Mouse (Mus musculus) ES-E14 (cell line): ENCODE data around the gene Kcna2. TPM values are rescaled to one million over a fixed set of nuclear protein-coding genes. Genes with fewer than 3 reads are reported as not detected.

ENCODE experiments used
- DNase-seq: peaks from one replicate; pipeline ENCODE4 v3.0.0-alpha.2; 2013; ENCODE audit warnings: low read depth, low spot score
- H3K27ac ChIP-seq: 2 replicates; pipeline ENCODE4 v1.5.1; 2012; ENCODE audit warnings: low read depth, mild to moderate bottlenecking, low read length, moderate library complexity, mixed read lengths; ENCODE audit not compliant: poor library complexity, insufficient read depth, severe bottlenecking
- H3K36me3 ChIP-seq: 2 replicates; pipeline ENCODE4 v1.6.1; 2012; ENCODE audit warnings: mild to moderate bottlenecking, low read length, moderate library complexity, mixed read lengths; ENCODE audit not compliant: control insufficient read depth, poor library complexity, insufficient read depth, severe bottlenecking
- H3K4me1 ChIP-seq, 2 experiments: fragments of 150-350 bp in 1 of 2; sonication (generic) in 1 of 2; 2 replicates each; pipeline ENCODE4 v1.6.1; 2012; ENCODE audit warnings: low read length in 2 of 2, mild to moderate bottlenecking in 1 of 2, mixed read lengths in 1 of 2; ENCODE audit not compliant: control insufficient read depth in 2 of 2, insufficient read depth in 2 of 2, poor library complexity in 1 of 2
- H3K4me3 ChIP-seq, 2 experiments: fragments of 150-350 bp in 1 of 2; sonication (generic) in 1 of 2; 2 replicates each; pipeline ENCODE4 v1.5.1; 2012; ENCODE audit warnings: low read length in 2 of 2, low read depth in 1 of 2, mild to moderate bottlenecking in 1 of 2, mixed read lengths in 1 of 2; ENCODE audit not compliant: insufficient read depth in 1 of 2, poor library complexity in 1 of 2, severe bottlenecking in 1 of 2
- H3K9ac ChIP-seq: 2 replicates; pipeline ENCODE4 v1.6.1; 2012; ENCODE audit warnings: low read depth, mild to moderate bottlenecking, low read length, mixed read lengths; ENCODE audit not compliant: poor library complexity, insufficient read depth, severe bottlenecking
- H3K9me3 ChIP-seq: fragments of 150-350 bp; sonication (generic); 2 replicates; pipeline ENCODE4 v1.6.1; 2012; ENCODE audit warnings: low read depth, mild to moderate bottlenecking, low read length; ENCODE audit not compliant: control insufficient read depth, insufficient read depth
- CHD2 ChIP-seq: IDR thresholded peaks from 2 replicates; pipeline ENCODE4 v1.6.1; 2014; ENCODE audit warnings: mild to moderate bottlenecking, low read depth, low read length, inconsistent platforms
- HCFC1 ChIP-seq: IDR thresholded peaks from 2 replicates; pipeline ENCODE4 v1.6.1; 2012; ENCODE audit warnings: low read length, inconsistent platforms, borderline replicate concordance; ENCODE audit not compliant: insufficient read depth
- MAFK ChIP-seq: IDR thresholded peaks from 2 replicates; pipeline ENCODE4 v1.6.1; 2014; ENCODE audit warnings: mild to moderate bottlenecking, low read depth, low read length, inconsistent platforms; ENCODE audit not compliant: insufficient read depth
- ZC3H11A ChIP-seq: IDR thresholded peaks from 2 replicates; pipeline ENCODE4 v1.6.1; 2012; ENCODE audit warnings: low read depth, mild to moderate bottlenecking, inconsistent platforms, low read length, borderline replicate concordance
- ZNF384 ChIP-seq: IDR thresholded peaks from 2 replicates; pipeline ENCODE4 v1.6.1; 2012; ENCODE audit warnings: low read depth, low read length, inconsistent platforms
- in situ Hi-C, 2 experiments: fragments of 600-800 bp; cut with MboI; formaldehyde crosslinking; loops; one replicate each; pipeline ENCODE4 v1.15.1; 2025; ENCODE audit warnings: low sequenced_read_pairs in 2 of 2, inconsistent platforms in 1 of 2; ENCODE audit not compliant: unreplicated experiment in 2 of 2
- total RNA-seq: library from RNA; depleted of rRNA; stranded (reverse); fragments of 300-350 nt; gene quantifications from 2 replicates; pipeline ENCODE4 v1.2.3, GENCODE M21; 2012

The Kcna2 gene
- total RNA-seq, 1 experiment = under 0.01 TPM

DNA sequence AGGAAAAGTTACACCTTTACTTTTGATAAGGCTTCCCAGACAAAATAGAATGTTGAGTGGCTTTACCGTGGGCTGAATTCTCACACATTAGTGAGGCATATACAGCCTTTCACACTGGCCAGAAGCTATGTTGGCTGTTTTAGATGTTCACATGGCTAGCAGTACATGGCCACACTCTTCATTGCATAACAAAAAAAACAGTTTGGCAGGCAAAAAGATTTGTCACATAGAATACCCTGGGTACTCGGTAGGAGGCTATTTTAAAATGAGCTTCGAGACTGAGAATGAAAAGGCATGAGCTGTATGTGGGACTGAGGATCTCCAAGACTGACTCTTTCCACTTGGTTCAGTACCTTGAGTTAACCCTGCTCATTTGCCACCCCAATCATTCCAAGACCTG, 12.1 kb upstream of the Kcna2 start:
- H3K9me3 ChIP-seq = no peaks in the 10 kb centered on the region
- DNase-seq = no peak
- in situ Hi-C loops = no loop called here
- H3K9ac ChIP-seq = no peak overlapping the region
- H3K27ac ChIP-seq = no peak overlapping the region
- no peaks in the 10 kb centered on the region for H3K36me3 ChIP-seq
- TF ChIP-seq CHD2 = no peak
- TF ChIP-seq ZNF384 = no peak
- TF ChIP-seq ZC3H11A = no peak
- TF ChIP-seq MAFK = no peak
- no peak overlapping the region for H3K4me3 ChIP-seq
- H3K4me1 ChIP-seq = no peaks in the 10 kb centered on the region

GRCm38 (mm10) chr3:107089475-107089874, 11.5 kb upstream of the Kcna2 start:
- H3K9me3 ChIP-seq = no peaks in the 10 kb centered on the region
- no peak overlapping the region for H3K27ac ChIP-seq
- H3K36me3 ChIP-seq = no peaks in the 10 kb centered on the region
- no peak overlapping the region for H3K4me3 ChIP-seq
- H3K9ac ChIP-seq = no peak overlapping the region
- TF ChIP-seq CHD2 = no peak
- no peak for TF ChIP-seq ZC3H11A
- TF ChIP-seq ZNF384 = no peak
- no peak for TF ChIP-seq MAFK
- no peak for TF ChIP-seq HCFC1
- H3K4me1 ChIP-seq = no peaks in the 10 kb centered on the region
- in situ Hi-C loops = no loop called here
- DNase-seq = no peak

DNA sequence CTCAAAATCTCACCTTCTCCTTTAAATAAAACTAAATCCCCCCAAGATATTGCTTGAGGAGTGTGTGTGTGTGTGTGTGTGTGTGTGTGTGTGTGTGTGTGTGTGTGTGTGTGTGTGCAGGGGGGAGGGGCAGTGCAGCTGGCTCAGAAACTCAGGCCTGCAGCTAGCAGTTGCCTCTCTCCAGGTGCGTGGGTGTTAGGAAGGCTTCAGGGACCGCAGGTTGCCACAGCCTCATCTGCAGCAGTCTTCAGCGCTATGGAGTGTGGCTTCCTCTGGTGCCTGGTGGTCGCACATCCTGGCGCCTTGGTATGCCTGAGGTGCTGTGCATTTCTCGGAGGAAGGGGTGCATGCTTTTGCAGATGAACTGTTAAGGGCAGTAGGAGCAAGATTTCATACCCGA, 10.9 kb upstream of the Kcna2 start:
- Histone ChIP-seq H3K4me3 (no peak overlapping the region), H3K9me3 (no peaks in the 10 kb centered on the region), H3K4me1 (no peaks in the 10 kb centered on the region), H3K27ac (no peak overlapping the region), H3K9ac (no peak overlapping the region), H3K36me3 (no peaks in the 10 kb centered on the region)
- no peak for DNase-seq
- TF ChIP-seq MAFK (no peak), CHD2 (no peak), ZNF384 (no peak), ZC3H11A (no peak), HCFC1 (no peak)
- in situ Hi-C loops = loop anchor here in 1 of 2 experiments (10.0 kb wide), 1 partner anchor 375 kb away; no protein-coding TSS in a partner anchor

GRCm38 (mm10) chr3:107090403-107091150, 10.4 kb upstream of the Kcna2 start:
- TF ChIP-seq MAFK (no peak), HCFC1 (no peak), CHD2 (no peak), ZC3H11A (no peak), ZNF384 (no peak)
- H3K9ac ChIP-seq = no peak overlapping the region
- H3K27ac ChIP-seq = no peak overlapping the region
- no peaks in the 10 kb centered on the region for H3K9me3 ChIP-seq
- no peak overlapping the region for H3K4me3 ChIP-seq
- no peak for DNase-seq
- in situ Hi-C loops = loop anchor here in 1 of 2 experiments (10.0 kb wide), 1 partner anchor 374 kb away; no protein-coding TSS in a partner anchor
- H3K36me3 ChIP-seq = no peaks in the 10 kb centered on the region
- no peaks in the 10 kb centered on the region for H3K4me1 ChIP-seq
